8 mouse cellular contexts compared by ENCODE assay signal in genomic region chr13:102811129-102811832, GRCm38 (mm10).
DNase-seq lines count a peak whose midpoint lies in the region; ATAC-seq and TF ChIP-seq lines count a peak whose summit lies in the region.

No protein-coding gene starts in this region.

- H3K4me1 ChIP-seq in forebrain, embryonic 14.5 days (ENCODE audit: control insufficient read depth, insufficient read depth, low read length) = peaks cover 10% of the 10 kb centered on the region
- peaks cover 13% of the 10 kb centered on the region for H3K4me1 ChIP-seq in heart, postnatal 0 days (ENCODE audit: control insufficient read depth, insufficient read depth)
- peaks cover 0 to 9% of the 10 kb centered on the region in 2 experiments; a peak in 2 of 4 replicates for H3K4me1 ChIP-seq in liver, embryonic 14.5 days (replicated peaks; ENCODE audit: control insufficient read depth in 2 of 2, insufficient read depth in 2 of 2, low read length in 1 of 2)
- peaks cover 44% of the 10 kb centered on the region for H3K4me1 ChIP-seq in neural tube, embryonic 15.5 days

- no peaks in the 10 kb centered on the region for H3K27me3 ChIP-seq in forebrain, embryonic 14.5 days (replicated peaks; ENCODE audit: control insufficient read depth, insufficient read depth, low read length)
- H3K27me3 ChIP-seq in heart, postnatal 0 days (ENCODE audit: control insufficient read depth, insufficient read depth, low read length) = no peaks in the 10 kb centered on the region
- no peaks in the 10 kb centered on the region for H3K27me3 ChIP-seq in liver, embryonic 14.5 days (ENCODE audit: control insufficient read depth, insufficient read depth, low read length)
- H3K27me3 ChIP-seq in neural tube, embryonic 15.5 days (replicated peaks) = no peaks in the 10 kb centered on the region

- H3K36me3 ChIP-seq in forebrain, embryonic 14.5 days (ENCODE audit: control insufficient read depth, insufficient read depth, low read length) = no peaks in the 10 kb centered on the region
- peaks cover 14% of the 10 kb centered on the region for H3K36me3 ChIP-seq in heart, postnatal 0 days (replicated peaks; ENCODE audit: control insufficient read depth, insufficient read depth, low read length)
- no peaks in the 10 kb centered on the region for H3K36me3 ChIP-seq in liver, embryonic 14.5 days (replicated peaks; ENCODE audit: control insufficient read depth, insufficient read depth, low read depth)
- H3K36me3 ChIP-seq in neural tube, embryonic 15.5 days = no peaks in the 10 kb centered on the region

- peak overlapping the region; percentile 21 for H3K4me3 ChIP-seq in forebrain, embryonic 14.5 days (ENCODE audit: low read depth, low read length)
- H3K4me3 ChIP-seq in heart, postnatal 0 days (ENCODE audit: low read depth, low read length) = peak overlapping the region; percentile 30
- peak overlapping the region in 1 of 2 experiments; percentile 39; a peak in 2 of 4 replicates for H3K4me3 ChIP-seq in liver, embryonic 14.5 days (ENCODE audit: insufficient read depth in 1 of 2, low read depth in 2 of 2, low read length in 2 of 2)
- H3K4me3 ChIP-seq in neural tube, embryonic 15.5 days (replicated peaks) = peak overlapping the region; percentile 36

- H3K9ac ChIP-seq in forebrain, embryonic 14.5 days (ENCODE audit: low read length) = peak overlapping the region; percentile 51
- peak overlapping the region; percentile 50; the same call in 1 of the 2 replicates for H3K9ac ChIP-seq in heart, postnatal 0 days (replicated peaks; ENCODE audit: low read depth, low read length)
- H3K9ac ChIP-seq in liver, embryonic 14.5 days (replicated peaks) = no peak overlapping the region
- H3K9ac ChIP-seq in neural tube, embryonic 15.5 days (replicated peaks) = 0 out of 2 replicates have a peak overlapping the region, but pooled peaks have one; percentile 8

- ATAC-seq in forebrain, embryonic 14.5 days = peak; percentile 75
- ATAC-seq in heart, postnatal 0 days (ENCODE audit: insufficient read depth, low read depth) = peak; percentile 80
- no peak for ATAC-seq in liver, embryonic 14.5 days (ENCODE audit: insufficient read depth)
- peak; percentile 61 for ATAC-seq in neural tube, embryonic 15.5 days (ENCODE audit: low FRiP score)

- 17% methylated on average over 15 of the region's 15 CpGs for WGBS in forebrain, embryonic 14.5 days
- 15% methylated on average over 15 of the region's 15 CpGs for whole genome bisulfite sequencing in heart, postnatal 0 days
- 23% methylated on average over 15 of the region's 15 CpGs for WGBS in liver, embryonic 14.5 days (ENCODE audit: insufficient replicate concordance)
- WGBS in neural tube, embryonic 15.5 days = 2% methylated on average over 15 of the region's 15 CpGs

- peak; percentile 31 for DNase-seq in layer of hippocampus, adult 11-12 months (ENCODE audit: low spot score)
- DNase-seq in layer of hippocampus, adult 9-10 months (ENCODE audit: low spot score) = no peak
- peak; percentile 66 for DNase-seq in forebrain, embryonic 14.5 days (ENCODE audit: low spot score)
- DNase-seq in heart, postnatal 0 days (ENCODE audit: low spot score) = peak; percentile 65
- peak; percentile 83 for DNase-seq in kidney, postnatal 14 days
- no peak for DNase-seq in liver, embryonic 14.5 days (ENCODE audit: low read depth in 3 of 3, low spot score in 3 of 3)
- DNase-seq in thymus, postnatal 10 days (ENCODE audit: low spot score in 2 of 2) = no peak

- no peak for TF ChIP-seq EP300 in heart, postnatal 0 days (IDR thresholded peaks at IDR 0.05; ENCODE audit: low read depth)
- TF ChIP-seq EP300 in liver, embryonic 14.5 days (IDR thresholded peaks at IDR 0.05; ENCODE audit: low read depth) = no peak

- no peak for TF ChIP-seq CTCF in heart, postnatal 0 days (IDR thresholded peaks at IDR 0.05; ENCODE audit: low read depth)
- no peak for TF ChIP-seq CTCF in liver, embryonic 14.5 days (IDR thresholded peaks at IDR 0.05; ENCODE audit: low read depth)

- no peak overlapping the region for H3K27ac ChIP-seq in forebrain, embryonic 14.5 days (ENCODE audit: low read depth, low read length)
- H3K27ac ChIP-seq in heart, postnatal 0 days (ENCODE audit: low read depth) = peak overlapping the region; percentile 46
- no peak overlapping the region for H3K27ac ChIP-seq in liver, embryonic 14.5 days
- peak overlapping the region; percentile 19 for H3K27ac ChIP-seq in neural tube, embryonic 15.5 days (replicated peaks)

- H3K9me3 ChIP-seq in forebrain, embryonic 14.5 days (replicated peaks; ENCODE audit: control insufficient read depth, low read length) = no peaks in the 10 kb centered on the region
- no peaks in the 10 kb centered on the region for H3K9me3 ChIP-seq in heart, postnatal 0 days (replicated peaks; ENCODE audit: control insufficient read depth, low read length)
- H3K9me3 ChIP-seq in liver, embryonic 14.5 days (ENCODE audit: control insufficient read depth, low read length) = no peaks in the 10 kb centered on the region
- H3K9me3 ChIP-seq in neural tube, embryonic 15.5 days (replicated peaks) = no peaks in the 10 kb centered on the region

- H3K4me2 ChIP-seq in forebrain, embryonic 14.5 days (ENCODE audit: low read length) = peak overlapping the region; percentile 51
- peak overlapping the region; percentile 57 for H3K4me2 ChIP-seq in heart, postnatal 0 days (ENCODE audit: low read depth, low read length)
- H3K4me2 ChIP-seq in liver, embryonic 14.5 days (ENCODE audit: low read depth) = peak overlapping the region; percentile 36
- peak overlapping the region; percentile 65 for H3K4me2 ChIP-seq in neural tube, embryonic 15.5 days

Comparison
In these comparisons a context has a peak if more than half of its experiments do, and no peak if none do; other contexts are left out.
1. DNase-seq: peak in layer of hippocampus, adult 11-12 months (single experiment), forebrain, embryonic 14.5 days (single experiment), heart, postnatal 0 days (single experiment) and kidney, postnatal 14 days (single experiment); none in layer of hippocampus, adult 9-10 months (single experiment), liver, embryonic 14.5 days (0 of 3) and thymus, postnatal 10 days (0 of 2).
2. H3K27ac ChIP-seq: peak in heart, postnatal 0 days (single experiment) and neural tube, embryonic 15.5 days (single experiment); none in forebrain, embryonic 14.5 days (single experiment) and liver, embryonic 14.5 days (single experiment).
3. Peak in every context shown above with its lines, with median percentiles within 50 percentile points of each other: H3K4me2 ChIP-seq.